Mouse (Mus musculus) limb, embryonic 13.5 days (tissue): ENCODE measurements around the gene Whamm. TPM values are rescaled to one million over a fixed set of nuclear protein-coding genes. Genes with fewer than 3 reads are reported as not detected.

Source experiments
- ATAC-seq: fragments of 200-750 bp; cut with Nextera tagmentation; 2 replicates; pipeline ENCODE4 v1.8.0; 2017; ENCODE audit warnings: low read depth, moderate number of reproducible peaks, moderate TSS enrichment; ENCODE audit not compliant: low FRiP score
- H3K27ac ChIP-seq: fragments of 300-500 bp; sonication (generic); 2 replicates; pipeline ENCODE4 v1.5.1; 2015; ENCODE audit warnings: inconsistent platforms, mild to moderate bottlenecking, moderate library complexity
- H3K27me3 ChIP-seq: fragments of 300-500 bp; sonication (generic); 2 replicates; pipeline ENCODE4 v1.6.1; 2015; ENCODE audit warnings: mild to moderate bottlenecking, inconsistent platforms
- H3K36me3 ChIP-seq: fragments of 300-500 bp; sonication (generic); 2 replicates; pipeline ENCODE4 v1.6.1; 2015; ENCODE audit warnings: inconsistent platforms, mild to moderate bottlenecking, moderate library complexity
- H3K4me1 ChIP-seq: fragments of 300-500 bp; sonication (generic); 2 replicates; pipeline ENCODE4 v1.6.1; 2015; ENCODE audit warnings: inconsistent platforms
- H3K4me2 ChIP-seq: fragments of 300-500 bp; sonication (generic); replicated peaks from 2 replicates; pipeline ENCODE4 v1.6.1; 2015; ENCODE audit warnings: inconsistent platforms, mild to moderate bottlenecking, moderate library complexity
- H3K4me3 ChIP-seq: fragments of 300-500 bp; sonication (generic); 2 replicates; pipeline ENCODE4 v1.5.1; 2015; ENCODE audit warnings: moderate library complexity, mild to moderate bottlenecking, inconsistent platforms
- H3K9ac ChIP-seq: fragments of 300-500 bp; sonication (generic); 2 replicates; pipeline ENCODE4 v1.6.1; 2015; ENCODE audit warnings: mild to moderate bottlenecking, inconsistent platforms
- H3K9me3 ChIP-seq: fragments of 300-500 bp; sonication (generic); 2 replicates; pipeline ENCODE4 v1.6.1; 2016; ENCODE audit warnings: inconsistent platforms
- WGBS: fragments of 180-500 bp; shearing (Covaris S2); methylation state at CpG from one replicate; pipeline ENCODE4 v1.1.7; 2015; 5-methylcytosine and 5-hydroxymethylcytosine counted together
- polyA plus RNA-seq: library from polyadenylated mRNA; unstranded; fragments of >200 nt; fragmentation: Nextera tagmentation; extraction: Ambion mirVana; gene quantifications from 2 replicates; pipeline ENCODE4 v1.2.1, GENCODE M21; 2015

The Whamm gene
- polyA plus RNA-seq, 1 experiment from 2014 or later: 4.0 TPM

DNA sequence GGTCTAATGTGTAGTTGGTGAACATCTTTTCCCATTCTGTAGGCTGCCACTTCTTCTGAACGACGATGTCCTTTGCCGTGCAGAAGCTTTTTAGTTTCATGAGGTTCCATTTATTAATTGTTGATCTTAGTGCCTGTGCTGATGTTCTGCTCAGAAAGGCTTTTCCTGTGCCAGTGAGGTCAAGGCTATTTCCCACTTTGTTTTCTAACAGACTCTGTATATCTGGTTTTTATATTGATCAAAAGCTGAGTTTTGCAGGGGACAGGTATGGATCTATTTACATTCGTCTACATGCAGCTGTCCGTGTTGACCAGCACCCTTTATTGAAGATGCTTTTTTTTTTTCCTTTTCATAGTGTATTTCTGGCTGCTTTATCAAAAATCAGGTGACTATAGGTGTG, 8.2 kb downstream of the Whamm start:
- no peaks in the 10 kb centered on the region for H3K4me1 ChIP-seq
- H3K27me3 ChIP-seq: no peaks in the 10 kb centered on the region
- ATAC-seq: no peak
- H3K4me2 ChIP-seq: no peak overlapping the region
- no peaks in the 10 kb centered on the region for H3K9me3 ChIP-seq
- no peak overlapping the region for H3K4me3 ChIP-seq
- peaks cover 28% of the 10 kb centered on the region for H3K36me3 ChIP-seq
- H3K9ac ChIP-seq: no peak overlapping the region
- WGBS: 95% methylated on average over 5 of the region's 5 CpGs
- no peak overlapping the region for H3K27ac ChIP-seq

- no peaks in the 10 kb centered on the region for H3K27me3 ChIP-seq
- no peak overlapping the region for H3K4me3 ChIP-seq
- no peak overlapping the region for H3K4me2 ChIP-seq
- H3K9ac ChIP-seq: no peak overlapping the region
- H3K9me3 ChIP-seq: no peaks in the 10 kb centered on the region; the same call in 1 of the 2 replicates
- H3K36me3 ChIP-seq: peaks cover 38% of the 10 kb centered on the region
- H3K27ac ChIP-seq: no peak overlapping the region
- no peak for ATAC-seq
- no peaks in the 10 kb centered on the region for H3K4me1 ChIP-seq
- WGBS: 65% methylated on average over 3 of the region's 3 CpGs
Measured at GRCm38 (mm10) chr7:81583512-81583911, 12.4 kb downstream of the Whamm start.

DNA sequence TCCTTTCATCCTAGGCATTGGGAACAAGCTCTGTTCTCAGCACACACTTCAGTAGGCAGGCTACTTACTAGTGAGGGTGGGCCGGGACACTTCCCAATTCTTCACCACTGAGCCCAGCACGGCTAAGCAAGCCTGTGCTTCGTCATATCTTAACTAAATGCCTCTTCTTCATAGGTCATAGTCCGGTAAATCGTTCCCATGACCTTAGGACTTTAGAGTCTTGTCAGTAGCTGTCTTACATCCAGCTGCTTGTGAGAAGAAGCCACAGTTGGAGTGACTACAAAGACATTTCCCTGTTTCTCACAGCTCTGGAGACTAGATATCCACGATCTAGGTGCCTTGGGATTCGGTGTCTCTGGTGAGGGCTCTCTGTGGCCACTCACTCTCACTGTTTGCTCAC, 14.3 kb downstream of the Whamm start:
- no peaks in the 10 kb centered on the region for H3K27me3 ChIP-seq
- no peak overlapping the region for H3K27ac ChIP-seq

GRCm38 (mm10) chr7:81587238-81587637, 16.2 kb downstream of the Whamm start:
- peaks cover 58% of the 10 kb centered on the region for H3K36me3 ChIP-seq
- H3K4me2 ChIP-seq: no peak overlapping the region
- no peak overlapping the region for H3K9ac ChIP-seq
- no peaks in the 10 kb centered on the region for H3K27me3 ChIP-seq
- no peaks in the 10 kb centered on the region; the same call in 1 of the 2 replicates for H3K9me3 ChIP-seq
- ATAC-seq: no peak
- H3K4me3 ChIP-seq: no peak overlapping the region
- H3K4me1 ChIP-seq: no peaks in the 10 kb centered on the region
- 85% methylated on average over 4 of the region's 4 CpGs for WGBS
- H3K27ac ChIP-seq: no peak overlapping the region

More for the DNA sequence above, 14.3 kb downstream of the Whamm start:
- H3K4me2 ChIP-seq: no peak overlapping the region
- H3K9me3 ChIP-seq: no peaks in the 10 kb centered on the region; the same call in 1 of the 2 replicates
- H3K4me1 ChIP-seq: no peaks in the 10 kb centered on the region
- peaks cover 40% of the 10 kb centered on the region for H3K36me3 ChIP-seq
- no peak for ATAC-seq
- WGBS: 89% methylated on average over 7 of the region's 7 CpGs
- H3K4me3 ChIP-seq: no peak overlapping the region
- no peak overlapping the region for H3K9ac ChIP-seq

DNA sequence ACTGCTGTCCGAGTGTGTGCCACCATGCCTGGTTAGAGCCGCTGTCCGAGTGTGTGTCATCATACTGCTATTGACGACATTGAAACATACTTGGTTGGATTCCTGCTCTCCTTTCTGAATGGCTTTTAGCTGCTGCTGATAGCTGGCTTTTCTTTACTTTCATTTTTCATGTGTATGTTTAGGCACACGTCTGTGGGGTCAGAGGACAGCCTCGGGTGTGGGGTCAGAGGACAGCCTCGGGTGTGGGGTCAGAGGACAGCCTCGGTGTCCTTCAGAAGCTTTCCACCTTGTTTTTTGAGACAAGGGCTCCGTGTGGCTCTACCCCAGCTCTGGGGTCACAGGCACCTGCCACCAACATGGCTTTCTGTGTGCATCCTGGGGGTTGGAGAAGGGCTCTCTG, 21.6 kb downstream of the Whamm start:
- no peaks in the 10 kb centered on the region for H3K4me1 ChIP-seq
- peaks cover 75% of the 10 kb centered on the region for H3K36me3 ChIP-seq
- H3K9me3 ChIP-seq: no peaks in the 10 kb centered on the region
- ATAC-seq: no peak
- 86% methylated on average over 9 of the region's 9 CpGs for WGBS
- no peak overlapping the region for H3K4me3 ChIP-seq
- H3K4me2 ChIP-seq: no peak overlapping the region
- no peak overlapping the region for H3K9ac ChIP-seq
- no peak overlapping the region for H3K27ac ChIP-seq
- H3K27me3 ChIP-seq: no peaks in the 10 kb centered on the region

GRCm38 (mm10) chr7:81593387-81593786, 22.3 kb downstream of the Whamm start:
- ATAC-seq: no peak
- Histone ChIP-seq H3K27ac (no peak overlapping the region), H3K4me3 (no peak overlapping the region), H3K9me3 (no peaks in the 10 kb centered on the region), H3K27me3 (no peaks in the 10 kb centered on the region), H3K4me2 (no peak overlapping the region), H3K36me3 (peaks cover 80% of the 10 kb centered on the region), H3K4me1 (no peaks in the 10 kb centered on the region), H3K9ac (no peak overlapping the region)
- 93% methylated on average over 8 of the region's 8 CpGs for WGBS

- 79% methylated on average over 5 of the region's 5 CpGs for WGBS
- Histone ChIP-seq H3K27me3 (no peaks in the 10 kb centered on the region), H3K27ac (no peak overlapping the region), H3K4me3 (no peak overlapping the region), H3K4me2 (no peak overlapping the region), H3K9me3 (no peaks in the 10 kb centered on the region), H3K4me1 (0 out of 2 replicates have a peak, but pooled peaks cover 4% of the 10 kb centered on the region), H3K36me3 (peaks cover 76% of the 10 kb centered on the region), H3K9ac (no peak overlapping the region)
- ATAC-seq: no peak
Measured at GRCm38 (mm10) chr7:81595056-81595455, 24.0 kb downstream of the Whamm start.

DNA sequence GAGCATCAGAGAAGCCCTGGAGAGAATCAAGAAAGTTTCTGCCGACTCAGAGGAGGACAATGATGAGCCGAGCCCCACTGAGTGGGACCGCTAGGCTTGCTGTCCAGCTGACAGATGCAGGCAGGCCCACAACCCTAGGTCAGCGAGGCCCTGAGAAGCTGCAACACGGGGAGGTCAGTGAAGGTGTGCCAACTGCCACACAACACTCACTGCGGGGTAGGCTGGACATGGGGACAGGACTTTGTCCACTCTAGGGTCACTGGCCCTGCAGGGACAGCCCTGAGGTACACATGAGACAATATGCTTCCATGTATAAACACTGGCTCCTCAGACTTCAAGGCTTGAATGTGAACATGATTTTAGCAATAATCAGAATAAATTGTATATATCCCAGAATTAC, 25.0 kb downstream of the Whamm start:
- H3K36me3 ChIP-seq: peaks cover 67% of the 10 kb centered on the region
- H3K27me3 ChIP-seq: no peaks in the 10 kb centered on the region
- H3K27ac ChIP-seq: no peak overlapping the region
- H3K4me3 ChIP-seq: no peak overlapping the region
- ATAC-seq: no peak
- no peaks in the 10 kb centered on the region for H3K9me3 ChIP-seq
- 0 out of 2 replicates have a peak, but pooled peaks cover 5% of the 10 kb centered on the region for H3K4me1 ChIP-seq
- H3K4me2 ChIP-seq: no peak overlapping the region
- 88% methylated on average over 6 of the region's 6 CpGs for WGBS
- no peak overlapping the region for H3K9ac ChIP-seq

DNA sequence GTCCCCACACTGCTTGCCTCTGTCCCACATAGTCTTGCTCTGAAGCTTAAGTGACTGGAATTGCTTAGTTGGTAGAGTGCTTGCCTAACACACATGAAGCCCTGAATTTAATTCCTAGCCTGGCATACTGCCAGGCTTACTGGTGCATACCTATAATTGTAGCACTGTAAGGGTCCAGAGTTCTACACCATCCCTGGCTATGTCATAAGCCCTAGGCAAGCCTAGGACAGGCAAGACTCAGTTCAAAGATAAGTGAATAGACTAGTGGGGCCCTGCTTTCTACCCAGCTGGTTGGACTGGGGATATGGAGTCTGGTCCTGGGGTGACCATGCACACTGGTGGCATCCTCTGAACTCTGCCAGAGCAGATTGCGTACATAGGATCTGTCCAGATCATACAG, 26.6 kb downstream of the Whamm start:
- Histone ChIP-seq H3K9me3 (no peaks in the 10 kb centered on the region), H3K36me3 (peaks cover 51% of the 10 kb centered on the region), H3K27ac (no peak overlapping the region), H3K9ac (no peak overlapping the region), H3K4me1 (0 out of 2 replicates have a peak, but pooled peaks cover 5% of the 10 kb centered on the region), H3K4me3 (no peak overlapping the region), H3K27me3 (no peaks in the 10 kb centered on the region), H3K4me2 (no peak overlapping the region)
- no peak for ATAC-seq
- 94% methylated on average over 1 of the region's 1 CpGs for WGBS

DNA sequence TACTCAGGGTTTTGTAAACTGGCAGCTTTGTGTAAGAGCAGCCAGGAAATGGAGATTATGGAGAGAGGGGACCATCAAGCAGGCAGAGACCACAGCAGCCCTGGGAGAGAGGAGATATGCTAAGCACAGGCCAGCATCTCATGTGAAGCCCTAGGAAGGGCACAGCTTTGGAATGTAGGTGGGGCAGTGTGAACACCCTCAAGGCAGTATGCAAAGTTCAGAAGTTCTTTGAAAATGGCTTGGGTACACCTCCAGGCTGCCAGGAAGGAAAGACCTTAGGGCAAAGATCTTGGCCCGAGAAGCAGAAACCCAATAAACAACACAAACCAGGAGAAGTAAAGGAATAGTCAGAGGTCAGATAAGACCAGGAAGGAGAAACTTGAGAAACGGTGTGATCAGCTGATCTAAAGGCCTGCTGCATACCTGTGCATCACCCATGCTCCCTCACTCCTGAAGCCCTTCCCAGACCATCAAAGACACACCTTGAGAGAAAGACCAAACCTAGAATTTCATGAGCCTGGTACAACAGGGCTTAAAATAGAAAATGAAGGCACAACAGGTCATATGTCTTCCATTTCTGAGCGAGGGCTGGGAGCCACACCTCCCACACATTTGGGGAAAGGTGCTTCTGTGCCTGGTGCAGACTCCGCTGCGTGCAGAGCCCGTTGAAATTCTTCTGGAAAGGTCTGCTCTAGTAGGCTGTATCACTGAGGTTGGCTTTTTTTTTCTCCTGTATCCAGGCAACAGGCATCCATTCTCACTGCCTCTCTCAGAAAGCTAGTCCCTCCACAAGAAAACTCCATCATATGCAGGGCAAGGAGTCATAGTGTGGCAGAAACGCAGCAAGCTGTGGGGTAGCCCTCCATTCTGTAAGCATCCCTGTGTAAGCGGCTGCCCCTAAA, 28.6 kb downstream of the Whamm start:
- no peak overlapping the region for H3K4me3 ChIP-seq
- ATAC-seq: no peak
- WGBS: 71% methylated on average over 8 of the region's 8 CpGs

DNA sequence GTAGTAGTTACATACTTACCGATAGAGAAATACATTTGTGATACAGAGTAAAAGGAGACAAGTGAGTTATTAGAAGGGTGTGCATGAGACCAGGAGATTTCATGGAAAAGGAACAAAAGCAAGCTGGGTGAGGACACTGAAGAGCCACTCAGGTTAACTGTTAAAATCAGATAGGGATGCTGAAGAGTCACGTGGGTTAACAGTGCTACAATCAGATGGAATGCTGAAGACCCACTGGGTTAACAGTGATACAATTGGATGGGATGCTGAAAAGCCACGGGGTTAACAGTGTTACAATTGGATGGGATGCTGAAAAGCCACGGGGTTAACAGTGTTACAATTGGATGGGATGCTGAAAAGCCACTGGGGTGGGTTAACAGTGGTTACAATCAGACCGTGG, 33.9 kb downstream of the Whamm start:
- H3K4me1 ChIP-seq: 0 out of 2 replicates have a peak, but pooled peaks cover 2% of the 10 kb centered on the region
- H3K36me3 ChIP-seq: peaks cover 4% of the 10 kb centered on the region; the same call in 1 of the 2 replicates
- ATAC-seq: no peak
- no peak overlapping the region for H3K9ac ChIP-seq
- WGBS: 83% methylated on average over 5 of the region's 5 CpGs
- no peak overlapping the region for H3K27ac ChIP-seq
- H3K4me2 ChIP-seq: no peak overlapping the region
- no peak overlapping the region for H3K4me3 ChIP-seq
- no peaks in the 10 kb centered on the region for H3K9me3 ChIP-seq
- no peaks in the 10 kb centered on the region for H3K27me3 ChIP-seq

More for the DNA sequence above, 28.6 kb downstream of the Whamm start:
- Histone ChIP-seq H3K9me3 (no peaks in the 10 kb centered on the region), H3K9ac (no peak overlapping the region), H3K27ac (no peak overlapping the region), H3K27me3 (no peaks in the 10 kb centered on the region), H3K4me1 (0 out of 2 replicates have a peak, but pooled peaks cover 5% of the 10 kb centered on the region), H3K36me3 (peaks cover 35% of the 10 kb centered on the region), H3K4me2 (no peak overlapping the region)

DNA sequence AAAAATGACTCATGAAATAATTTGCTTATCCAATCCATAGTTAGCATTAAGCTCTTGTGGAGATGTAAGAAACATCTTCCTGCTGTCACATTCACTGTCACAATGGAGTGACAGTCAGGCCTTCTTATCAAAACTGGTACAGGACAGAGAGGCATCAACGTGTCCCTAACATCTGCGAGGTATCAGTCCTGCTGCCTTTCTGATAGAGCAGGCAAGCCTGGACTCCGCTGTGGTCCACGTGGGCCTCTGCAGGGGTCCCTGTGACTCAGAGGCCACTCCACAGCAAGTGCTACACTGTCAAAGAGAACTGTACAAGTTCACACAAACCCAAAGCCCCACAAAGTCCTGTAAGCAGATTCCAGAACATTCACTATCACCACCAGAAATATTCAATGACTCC, 34.4 kb downstream of the Whamm start:
- Histone ChIP-seq H3K9ac (no peak overlapping the region), H3K4me2 (no peak overlapping the region), H3K4me3 (no peak overlapping the region), H3K27ac (no peak overlapping the region), H3K4me1 (no peaks in the 10 kb centered on the region), H3K27me3 (no peaks in the 10 kb centered on the region), H3K36me3 (peaks cover 5% of the 10 kb centered on the region; the same call in 1 of the 2 replicates), H3K9me3 (no peaks in the 10 kb centered on the region)
- ATAC-seq: no peak
- 72% methylated on average over 4 of the region's 4 CpGs for WGBS
